Mouse (Mus musculus): ENCODE results near the gene Paqr9. TPM values are rescaled to one million over a fixed set of nuclear protein-coding genes. Genes with fewer than 3 reads are reported as not detected.

Paqr9 gene
- polyA plus RNA-seq, 1 experiment from 2014 or later = 0.19 TPM

- no peak overlapping the region for H3K27ac ChIP-seq (replicated peaks)
- H3K36me3 ChIP-seq = no peaks in the 10 kb centered on the region
- 61% methylated on average over 2 of the region's 2 CpGs for WGBS
- H3K9me3 ChIP-seq (replicated peaks) = no peaks in the 10 kb centered on the region
- H3K4me3 ChIP-seq = no peak overlapping the region
- no peaks in the 10 kb centered on the region for H3K27me3 ChIP-seq (ENCODE audit: low read depth, poor library complexity, severe bottlenecking)
- DNase-seq (ENCODE audit: low spot score) = no peak
- no peaks in the 10 kb centered on the region; the same call in 1 of the 2 replicates for H3K4me1 ChIP-seq
Measured at GRCm38 (mm10) chr9:95527676-95528075, 31.8 kb upstream of the Paqr9 start.

- no peaks in the 10 kb centered on the region; the same call in 1 of the 2 replicates for H3K4me1 ChIP-seq
- 78% methylated on average over 3 of the region's 3 CpGs for WGBS
- no peaks in the 10 kb centered on the region for H3K9me3 ChIP-seq (replicated peaks)
- no peaks in the 10 kb centered on the region for H3K27me3 ChIP-seq (ENCODE audit: low read depth, poor library complexity, severe bottlenecking)
- H3K27ac ChIP-seq (replicated peaks) = no peak overlapping the region
- no peaks in the 10 kb centered on the region for H3K36me3 ChIP-seq
- H3K4me3 ChIP-seq = no peak overlapping the region
- no peak for DNase-seq (ENCODE audit: low spot score)
Measured at GRCm38 (mm10) chr9:95531144-95531543, 28.3 kb upstream of the Paqr9 start.

- 49% methylated on average over 6 of the region's 6 CpGs for WGBS
- H3K9me3 ChIP-seq (replicated peaks) = no peaks in the 10 kb centered on the region
- DNase-seq (ENCODE audit: low spot score) = no peak
- H3K27ac ChIP-seq (replicated peaks) = no peak overlapping the region
- H3K4me3 ChIP-seq = no peak overlapping the region
- no peaks in the 10 kb centered on the region for H3K27me3 ChIP-seq (ENCODE audit: low read depth, poor library complexity, severe bottlenecking)
- H3K4me1 ChIP-seq = no peaks in the 10 kb centered on the region; the same call in 1 of the 2 replicates
- H3K36me3 ChIP-seq = no peaks in the 10 kb centered on the region
Measured at GRCm38 (mm10) chr9:95533817-95534216, 25.6 kb upstream of the Paqr9 start.

GRCm38 (mm10) chr9:95539176-95539800, 20.2 kb upstream of the Paqr9 start:
- no peaks in the 10 kb centered on the region for H3K27me3 ChIP-seq (ENCODE audit: low read depth, poor library complexity, severe bottlenecking)
- WGBS = 79% methylated on average over 2 of the region's 2 CpGs
- H3K4me3 ChIP-seq = no peak overlapping the region
- no peaks in the 10 kb centered on the region for H3K9me3 ChIP-seq (replicated peaks)
- H3K4me1 ChIP-seq = no peaks in the 10 kb centered on the region
- DNase-seq (ENCODE audit: low spot score) = no peak
- no peak overlapping the region for H3K27ac ChIP-seq (replicated peaks)
- H3K36me3 ChIP-seq = no peaks in the 10 kb centered on the region

- DNase-seq (ENCODE audit: low spot score) = no peak
- H3K27ac ChIP-seq (replicated peaks) = no peak overlapping the region
- no peaks in the 10 kb centered on the region for H3K4me1 ChIP-seq
- H3K36me3 ChIP-seq = no peaks in the 10 kb centered on the region
- H3K27me3 ChIP-seq (ENCODE audit: low read depth, poor library complexity, severe bottlenecking) = no peaks in the 10 kb centered on the region
- H3K4me3 ChIP-seq = no peak overlapping the region
- no peaks in the 10 kb centered on the region for H3K9me3 ChIP-seq (replicated peaks)
- WGBS = 63% methylated on average over 4 of the region's 4 CpGs
Measured at GRCm38 (mm10) chr9:95540487-95540886, 19.0 kb upstream of the Paqr9 start.

- no peaks in the 10 kb centered on the region for H3K27me3 ChIP-seq (ENCODE audit: low read depth, poor library complexity, severe bottlenecking)
- DNase-seq (ENCODE audit: low spot score) = no peak
- no peaks in the 10 kb centered on the region for H3K36me3 ChIP-seq
- H3K4me1 ChIP-seq = no peaks in the 10 kb centered on the region
- no peaks in the 10 kb centered on the region for H3K9me3 ChIP-seq (replicated peaks)
- no peak overlapping the region for H3K4me3 ChIP-seq
- H3K27ac ChIP-seq (replicated peaks) = no peak overlapping the region
Measured at GRCm38 (mm10) chr9:95541208-95541607, 18.2 kb upstream of the Paqr9 start.

DNA sequence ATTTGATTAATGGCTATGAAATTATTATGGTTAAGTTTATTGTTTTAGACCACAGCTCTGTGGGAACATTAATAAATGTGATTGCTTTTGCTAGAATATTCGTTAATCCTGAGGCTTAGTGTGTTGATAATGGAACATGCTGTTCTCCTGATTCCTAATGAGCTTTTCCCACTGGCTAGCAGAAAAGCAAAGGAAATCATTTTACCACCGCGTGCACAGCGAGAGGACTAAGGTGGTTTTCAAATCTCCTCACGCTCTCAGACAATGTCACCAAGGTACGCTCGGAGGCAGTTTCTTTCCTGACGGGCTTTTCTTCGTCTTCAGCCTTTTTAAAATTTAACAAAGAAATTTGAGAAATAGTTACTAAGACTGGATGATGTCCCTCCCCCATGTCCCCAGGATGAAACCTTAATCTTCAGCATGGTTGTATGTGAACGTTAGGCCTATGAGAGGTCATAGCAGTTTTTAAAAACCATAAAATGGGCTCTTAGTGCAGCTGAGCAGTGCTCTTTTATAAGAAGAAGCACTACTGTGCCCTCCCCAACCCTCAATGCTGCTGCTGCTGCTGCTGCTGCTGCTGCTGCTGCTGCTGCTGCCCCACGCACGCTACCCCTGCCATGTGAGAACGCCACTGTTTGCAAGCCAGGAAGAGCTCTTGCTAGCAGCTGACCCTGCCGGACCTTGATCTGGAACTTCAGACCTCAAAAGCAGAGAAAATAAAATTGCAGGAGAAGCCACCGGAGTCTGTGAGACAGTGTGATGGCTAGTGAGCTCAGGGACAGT, 17.6 kb upstream of the Paqr9 start:
- 88% methylated on average over 15 of the region's 15 CpGs for WGBS

DNA sequence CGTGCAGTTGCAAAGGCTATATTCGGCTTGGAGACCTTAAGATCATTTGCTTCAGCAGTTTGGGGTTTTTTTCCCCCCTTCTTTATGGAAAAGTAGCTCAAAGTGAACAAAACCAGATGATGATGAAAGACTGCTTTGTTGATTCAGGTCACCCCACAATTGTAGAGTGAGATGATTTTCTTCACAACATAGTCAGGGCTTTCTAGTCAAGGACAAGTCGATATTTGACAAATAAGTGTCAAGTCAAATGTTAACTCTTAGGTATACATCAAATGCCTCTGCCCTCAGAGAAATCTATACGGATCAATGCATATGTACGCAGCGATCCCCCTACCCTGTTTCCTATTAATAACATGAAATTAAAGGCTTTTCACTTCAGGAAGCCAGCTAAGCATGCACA, 17.0 kb upstream of the Paqr9 start:
- 87% methylated on average over 6 of the region's 6 CpGs for WGBS
- Histone ChIP-seq H3K4me1 (no peaks in the 10 kb centered on the region), H3K4me3 (no peak overlapping the region), H3K36me3 (no peaks in the 10 kb centered on the region), H3K27ac (replicated peaks) (no peak overlapping the region), H3K27me3 (ENCODE audit: low read depth, poor library complexity, severe bottlenecking) (no peaks in the 10 kb centered on the region), H3K9me3 (replicated peaks) (no peaks in the 10 kb centered on the region)
- DNase-seq (ENCODE audit: low spot score) = no peak

More for the DNA sequence above, 17.6 kb upstream of the Paqr9 start:
- Histone ChIP-seq H3K9me3 (replicated peaks) (no peaks in the 10 kb centered on the region), H3K27ac (replicated peaks) (no peak overlapping the region), H3K4me1 (no peaks in the 10 kb centered on the region), H3K4me3 (no peak overlapping the region), H3K36me3 (no peaks in the 10 kb centered on the region), H3K27me3 (ENCODE audit: low read depth, poor library complexity, severe bottlenecking) (no peaks in the 10 kb centered on the region)
- no peak for DNase-seq (ENCODE audit: low spot score)

GRCm38 (mm10) chr9:95544598-95544997, 14.9 kb upstream of the Paqr9 start:
- Histone ChIP-seq H3K4me1 (no peaks in the 10 kb centered on the region), H3K27ac (replicated peaks) (no peak overlapping the region), H3K9me3 (replicated peaks) (no peaks in the 10 kb centered on the region), H3K4me3 (no peak overlapping the region), H3K36me3 (no peaks in the 10 kb centered on the region), H3K27me3 (ENCODE audit: low read depth, poor library complexity, severe bottlenecking) (no peaks in the 10 kb centered on the region)
- no peak for DNase-seq (ENCODE audit: low spot score)
- WGBS = 82% methylated on average over 4 of the region's 4 CpGs

DNA sequence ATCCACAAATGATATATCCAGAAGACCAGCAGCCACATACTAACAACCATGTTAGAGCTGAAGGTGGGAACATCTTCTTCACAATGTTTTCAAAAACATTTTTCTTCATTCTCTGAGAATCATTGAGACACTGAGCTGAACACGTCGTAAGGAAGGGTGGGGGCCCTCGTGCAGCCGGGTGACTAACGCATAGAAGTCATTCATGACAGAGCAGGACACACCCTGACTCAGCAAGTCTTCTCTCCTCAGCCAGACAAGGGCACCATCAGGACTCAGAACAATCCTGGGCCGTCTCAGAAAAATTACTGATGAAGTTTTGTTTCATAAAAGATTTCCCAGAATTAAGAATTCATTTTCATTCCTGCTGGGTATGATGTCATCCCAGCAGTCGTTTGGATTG, 12.8 kb upstream of the Paqr9 start:
- Histone ChIP-seq H3K27ac (replicated peaks) (no peak overlapping the region), H3K36me3 (no peaks in the 10 kb centered on the region), H3K4me3 (no peak overlapping the region), H3K27me3 (ENCODE audit: low read depth, poor library complexity, severe bottlenecking) (no peaks in the 10 kb centered on the region), H3K9me3 (replicated peaks) (no peaks in the 10 kb centered on the region), H3K4me1 (peaks cover 5% of the 10 kb centered on the region)
- 77% methylated on average over 7 of the region's 7 CpGs for WGBS
- DNase-seq (ENCODE audit: low spot score) = no peak

GRCm38 (mm10) chr9:95549626-95550411, 9.6 kb upstream of the Paqr9 start:
- H3K27me3 ChIP-seq (ENCODE audit: low read depth, poor library complexity, severe bottlenecking) = peaks cover 5% of the 10 kb centered on the region; the same call in 1 of the 2 replicates
- H3K36me3 ChIP-seq = no peaks in the 10 kb centered on the region
- WGBS = 73% methylated on average over 15 of the region's 15 CpGs
- no peak overlapping the region for H3K4me3 ChIP-seq
- no peaks in the 10 kb centered on the region for H3K9me3 ChIP-seq (replicated peaks)
- no peak for DNase-seq (ENCODE audit: low spot score)
- peaks cover 5% of the 10 kb centered on the region for H3K4me1 ChIP-seq
- H3K27ac ChIP-seq (replicated peaks) = no peak overlapping the region

GRCm38 (mm10) chr9:95550856-95551774, 8.3 kb upstream of the Paqr9 start:
- no peaks in the 10 kb centered on the region for H3K9me3 ChIP-seq (replicated peaks)
- DNase-seq (ENCODE audit: low spot score) = no peak
- no peaks in the 10 kb centered on the region for H3K36me3 ChIP-seq
- H3K4me1 ChIP-seq = peaks cover 5% of the 10 kb centered on the region
- peaks cover 16% of the 10 kb centered on the region for H3K27me3 ChIP-seq (ENCODE audit: low read depth, poor library complexity, severe bottlenecking)
- H3K27ac ChIP-seq (replicated peaks) = 0 out of 2 replicates have a peak overlapping the region, but pooled peaks have one; percentile 13
- 67% methylated on average over 9 of the region's 9 CpGs for WGBS
- H3K4me3 ChIP-seq = no peak overlapping the region

All from midbrain, embryonic 10.5 days (tissue).